Mouse (Mus musculus): ENCODE results near the gene Insr. TPM values are rescaled to one million over a fixed set of nuclear protein-coding genes. Genes with fewer than 3 reads are reported as not detected.

Insr gene
- polyA plus RNA-seq, 1 experiment from 2014 or later, result 20.7 TPM

- no peak overlapping the region for H3K9ac ChIP-seq (ENCODE audit: low read depth, low read length)
- 70% methylated on average over 5 of the region's 5 CpGs for WGBS
- H3K9me3 ChIP-seq (ENCODE audit: control insufficient read depth), result no peaks in the 10 kb centered on the region
- no peak overlapping the region for H3K27ac ChIP-seq (ENCODE audit: low read depth, low read length)
- ATAC-seq, result no peak
- no peaks in the 10 kb centered on the region for H3K36me3 ChIP-seq (ENCODE audit: control insufficient read depth, insufficient read depth)
- no peaks in the 10 kb centered on the region for H3K27me3 ChIP-seq (replicated peaks; ENCODE audit: control insufficient read depth, insufficient read depth, low read length)
- H3K4me1 ChIP-seq (replicated peaks; ENCODE audit: control insufficient read depth, insufficient read depth, low read length), result no peaks in the 10 kb centered on the region
- no peak overlapping the region for H3K4me2 ChIP-seq (replicated peaks; ENCODE audit: low read depth)
- no peak for TF ChIP-seq CTCF (IDR thresholded peaks at IDR 0.05; ENCODE audit: low read depth)
- H3K4me3 ChIP-seq (ENCODE audit: low read depth, low read length), result no peak overlapping the region
Observed at GRCm38 (mm10) chr8:3299322-3299721, 19.9 kb upstream of the Insr start.

GRCm38 (mm10) chr8:3285824-3286223, 6.4 kb upstream of the Insr start:
- peak; percentile 31 for TF ChIP-seq CTCF (IDR thresholded peaks at IDR 0.05; ENCODE audit: low read depth)
- no peaks in the 10 kb centered on the region for H3K9me3 ChIP-seq (ENCODE audit: control insufficient read depth)
- 45% methylated on average over 2 of the region's 2 CpGs for WGBS

GRCm38 (mm10) chr8:3284656-3285055, 5.2 kb upstream of the Insr start:
- H3K4me2 ChIP-seq (replicated peaks; ENCODE audit: low read depth), result no peak overlapping the region
- H3K27ac ChIP-seq (ENCODE audit: low read depth, low read length), result no peak overlapping the region
- H3K36me3 ChIP-seq (ENCODE audit: control insufficient read depth, insufficient read depth), result no peaks in the 10 kb centered on the region
- H3K9ac ChIP-seq (ENCODE audit: low read depth, low read length), result no peak overlapping the region
- H3K4me1 ChIP-seq (replicated peaks; ENCODE audit: control insufficient read depth, insufficient read depth, low read length), result peaks cover 3% of the 10 kb centered on the region; the same call in 1 of the 2 replicates
- no peak for ATAC-seq
- WGBS, result 57% methylated on average over 4 of the region's 4 CpGs
- no peak overlapping the region for H3K4me3 ChIP-seq (ENCODE audit: low read depth, low read length)
- H3K9me3 ChIP-seq (ENCODE audit: control insufficient read depth), result no peaks in the 10 kb centered on the region
- no peaks in the 10 kb centered on the region for H3K27me3 ChIP-seq (replicated peaks; ENCODE audit: control insufficient read depth, insufficient read depth, low read length)
- TF ChIP-seq CTCF (IDR thresholded peaks at IDR 0.05; ENCODE audit: low read depth), result no peak

More at GRCm38 (mm10) chr8:3285824-3286223, 6.4 kb upstream of the Insr start:
- no peak for ATAC-seq
- Histone ChIP-seq H3K4me1 (replicated peaks; ENCODE audit: control insufficient read depth, insufficient read depth, low read length) (no peaks in the 10 kb centered on the region), H3K4me3 (ENCODE audit: low read depth, low read length) (no peak overlapping the region), H3K9ac (ENCODE audit: low read depth, low read length) (no peak overlapping the region), H3K36me3 (ENCODE audit: control insufficient read depth, insufficient read depth) (no peaks in the 10 kb centered on the region), H3K4me2 (replicated peaks; ENCODE audit: low read depth) (no peak overlapping the region), H3K27me3 (replicated peaks; ENCODE audit: control insufficient read depth, insufficient read depth, low read length) (no peaks in the 10 kb centered on the region), H3K27ac (ENCODE audit: low read depth, low read length) (no peak overlapping the region)

- 82% methylated on average over 3 of the region's 3 CpGs for WGBS
- Histone ChIP-seq H3K9me3 (ENCODE audit: control insufficient read depth) (no peaks in the 10 kb centered on the region), H3K4me1 (replicated peaks; ENCODE audit: control insufficient read depth, insufficient read depth, low read length) (peaks cover 17% of the 10 kb centered on the region), H3K27me3 (replicated peaks; ENCODE audit: control insufficient read depth, insufficient read depth, low read length) (no peaks in the 10 kb centered on the region), H3K4me3 (ENCODE audit: low read depth, low read length) (no peak overlapping the region), H3K27ac (ENCODE audit: low read depth, low read length) (no peak overlapping the region), H3K4me2 (replicated peaks; ENCODE audit: low read depth) (no peak overlapping the region), H3K9ac (ENCODE audit: low read depth, low read length) (no peak overlapping the region), H3K36me3 (ENCODE audit: control insufficient read depth, insufficient read depth) (no peaks in the 10 kb centered on the region; the same call in 1 of the 2 replicates)
- ATAC-seq, result no peak
- TF ChIP-seq CTCF (IDR thresholded peaks at IDR 0.05; ENCODE audit: low read depth), result no peak
Observed at GRCm38 (mm10) chr8:3281296-3281695, 1.9 kb upstream of the Insr start.

- peak overlapping the region; percentile 88; the same call in 1 of the 2 replicates for H3K9ac ChIP-seq (ENCODE audit: low read depth, low read length)
- peak overlapping the region; percentile 81 for H3K4me2 ChIP-seq (replicated peaks; ENCODE audit: low read depth)
- 24% methylated on average over 11 of the region's 11 CpGs for WGBS
- H3K9me3 ChIP-seq (ENCODE audit: control insufficient read depth), result no peaks in the 10 kb centered on the region
- peaks cover 17% of the 10 kb centered on the region for H3K4me1 ChIP-seq (replicated peaks; ENCODE audit: control insufficient read depth, insufficient read depth, low read length)
- TF ChIP-seq CTCF (IDR thresholded peaks at IDR 0.05; ENCODE audit: low read depth), result peak; percentile 57
- H3K4me3 ChIP-seq (ENCODE audit: low read depth, low read length), result peak overlapping the region; percentile 86
- no peaks in the 10 kb centered on the region; the same call in 1 of the 2 replicates for H3K36me3 ChIP-seq (ENCODE audit: control insufficient read depth, insufficient read depth)
- H3K27ac ChIP-seq (ENCODE audit: low read depth, low read length), result peak overlapping the region; percentile 94; the same call in 1 of the 2 replicates
- ATAC-seq, result peak; percentile 40; the same call in 1 of the 2 replicates
- H3K27me3 ChIP-seq (replicated peaks; ENCODE audit: control insufficient read depth, insufficient read depth, low read length), result no peaks in the 10 kb centered on the region
Observed at GRCm38 (mm10) chr8:3280266-3280910, 971 bp upstream of the Insr start.

GRCm38 (mm10) chr8:3279721-3280077, 282 bp upstream of the Insr start:
- peak; percentile 2; the same call in 1 of the 2 replicates for ATAC-seq
- Histone ChIP-seq H3K27ac (ENCODE audit: low read depth, low read length) (peak overlapping the region; percentile 94; the same call in 1 of the 2 replicates), H3K36me3 (ENCODE audit: control insufficient read depth, insufficient read depth) (peaks cover 2% of the 10 kb centered on the region; the same call in 1 of the 2 replicates), H3K4me3 (ENCODE audit: low read depth, low read length) (peak overlapping the region; percentile 86), H3K27me3 (replicated peaks; ENCODE audit: control insufficient read depth, insufficient read depth, low read length) (no peaks in the 10 kb centered on the region), H3K4me1 (replicated peaks; ENCODE audit: control insufficient read depth, insufficient read depth, low read length) (peaks cover 18% of the 10 kb centered on the region), H3K9ac (ENCODE audit: low read depth, low read length) (peak overlapping the region; percentile 88), H3K9me3 (ENCODE audit: control insufficient read depth) (no peaks in the 10 kb centered on the region), H3K4me2 (replicated peaks; ENCODE audit: low read depth) (peak overlapping the region; percentile 81)
- TF ChIP-seq CTCF (IDR thresholded peaks at IDR 0.05; ENCODE audit: low read depth), result no peak
- 2% methylated on average over 18 of the region's 18 CpGs for WGBS
